Mouse (Mus musculus) lung, adult 2 months (tissue): ENCODE results near the gene Gm3625.

ENCODE experiments used
- CTCF ChIP-seq: fragments of 200-500 bp; IDR thresholded peaks from 2 replicates; pipeline ENCODE4 v1.5.1; 2011; ENCODE audit warnings: mild to moderate bottlenecking, low read length, control low read depth; ENCODE audit not compliant: insufficient read depth
- POLR2A ChIP-seq: fragments of 200-500 bp; IDR thresholded peaks from 2 replicates; pipeline ENCODE4 v1.6.1; 2011; ENCODE audit warnings: low read depth, mild to moderate bottlenecking, control low read depth, low read length, borderline replicate concordance; ENCODE audit errors: extremely low read depth

DNA sequence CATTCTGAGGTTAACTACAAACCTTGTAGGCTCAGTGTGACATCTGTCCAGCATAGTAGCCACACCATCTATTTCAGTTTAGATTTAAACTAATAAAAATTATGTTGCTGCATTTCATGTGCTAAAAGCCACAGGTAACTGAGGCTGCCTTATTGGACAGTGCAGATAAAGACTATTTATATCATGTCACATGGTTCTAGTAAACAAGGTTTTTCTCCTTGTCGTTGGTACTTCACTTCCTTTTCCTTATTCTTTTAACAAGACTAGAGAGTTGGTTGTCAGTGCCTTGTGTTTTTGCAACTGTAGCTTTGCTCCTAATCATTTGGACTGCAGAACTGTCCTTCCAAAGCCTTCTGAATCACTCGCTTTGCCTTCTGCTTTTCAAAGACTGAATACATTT, 22.0 kb upstream of the Gm3625 start:
- TF ChIP-seq CTCF (no peak), POLR2A (no peak)
